Mouse (Mus musculus) lung, postnatal 0 days (tissue): ENCODE results near the gene Fggy. TPM values are rescaled to one million over a fixed set of nuclear protein-coding genes. Genes with fewer than 3 reads are reported as not detected.

Experiments
- ATAC-seq: fragments of 200-750 bp; cut with Nextera tagmentation; 2 replicates; pipeline ENCODE4 v1.8.0; 2017; ENCODE audit warnings: moderate library complexity
- DNase-seq: peaks from one replicate; pipeline ENCODE4 v3.0.0-alpha.2; 2016; ENCODE audit warnings: low spot score
- H3K27ac ChIP-seq: fragments of 300-500 bp; sonication (generic); 2 replicates; pipeline ENCODE4 v1.5.1; 2014; ENCODE audit warnings: antibody characterized with exemption, mild to moderate bottlenecking, low read length, mixed read lengths
- H3K27me3 ChIP-seq: fragments of 300-500 bp; sonication (generic); replicated peaks from 2 replicates; pipeline ENCODE4 v1.6.1; 2014; ENCODE audit warnings: low read length, mixed read lengths; ENCODE audit not compliant: insufficient read depth
- H3K36me3 ChIP-seq: fragments of 300-500 bp; sonication (generic); 2 replicates; pipeline ENCODE4 v1.6.1; 2014; ENCODE audit warnings: low read length, mixed read lengths; ENCODE audit not compliant: insufficient read depth
- H3K4me1 ChIP-seq: fragments of 300-500 bp; sonication (generic); 2 replicates; pipeline ENCODE4 v1.6.1; 2014; ENCODE audit warnings: antibody characterized with exemption, low read depth, low read length, mixed read lengths; ENCODE audit not compliant: insufficient read depth
- H3K4me2 ChIP-seq: fragments of 300-500 bp; sonication (generic); replicated peaks from 2 replicates; pipeline ENCODE4 v1.6.1; 2014; ENCODE audit warnings: low read depth, mild to moderate bottlenecking, low read length, moderate library complexity, mixed read lengths
- H3K4me3 ChIP-seq: fragments of 300-500 bp; sonication (generic); 2 replicates; pipeline ENCODE4 v1.5.1; 2014; ENCODE audit warnings: low read depth, low read length
- H3K9ac ChIP-seq: fragments of 300-500 bp; sonication (generic); replicated peaks from 2 replicates; pipeline ENCODE4 v1.6.1; 2014; ENCODE audit warnings: low read depth, mild to moderate bottlenecking
- H3K9me3 ChIP-seq: fragments of 300-500 bp; sonication (generic); 2 replicates; pipeline ENCODE4 v1.6.1; 2016; ENCODE audit warnings: low read length, mixed read lengths
- CTCF ChIP-seq: IDR thresholded peaks from 2 replicates; pipeline ENCODE4 v1.5.1; 2016; ENCODE audit warnings: antibody characterized with exemption, mild to moderate bottlenecking
- EP300 ChIP-seq: IDR thresholded peaks from 2 replicates; pipeline ENCODE4 v1.6.1; 2016; ENCODE audit warnings: antibody characterized with exemption, mild to moderate bottlenecking, control low read depth
- WGBS: fragments of 180-500 bp; shearing (Covaris S2); extraction: QIAGEN DNeasy Blood & Tissue Kit; methylation state at CpG from one replicate; pipeline ENCODE4 v1.1.7; 2014; 5-methylcytosine and 5-hydroxymethylcytosine counted together
- polyA plus RNA-seq: library from polyadenylated mRNA; unstranded; fragments of >200 nt; fragmentation: Nextera tagmentation; extraction: Ambion mirVana; gene quantifications from 2 replicates; pipeline ENCODE4 v1.2.1, GENCODE M21; 2015

Fggy gene
- polyA plus RNA-seq, 1 experiment from 2014 or later, result 6.2 TPM

DNA sequence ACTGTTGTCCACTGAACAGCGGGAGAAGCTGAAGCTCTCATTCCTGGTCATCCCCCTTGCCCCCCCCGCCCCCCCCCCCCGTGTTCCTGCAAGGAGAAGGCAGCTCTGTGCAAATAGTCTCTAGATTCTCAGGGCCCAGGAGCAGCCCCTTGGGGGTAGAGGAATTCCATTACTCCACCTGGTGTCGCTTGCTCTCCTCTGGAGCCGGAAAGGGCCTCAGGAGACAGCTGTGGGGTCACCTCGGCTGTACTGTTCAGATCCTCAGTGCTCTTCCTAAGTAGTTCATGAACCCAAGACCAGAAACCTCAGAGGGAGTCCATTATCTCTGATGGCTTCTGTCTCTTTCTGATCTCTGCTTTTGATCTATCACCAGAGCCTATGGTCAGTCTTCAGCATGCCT, 341.4 kb downstream of the Fggy start:
- H3K27ac ChIP-seq, result no peak overlapping the region
- H3K9ac ChIP-seq, result no peak overlapping the region
- H3K4me1 ChIP-seq, result peaks cover 19% of the 10 kb centered on the region; the same call in 1 of the 2 replicates
- no peaks in the 10 kb centered on the region for H3K36me3 ChIP-seq
- no peak overlapping the region for H3K4me3 ChIP-seq
- no peaks in the 10 kb centered on the region for H3K27me3 ChIP-seq
- H3K9me3 ChIP-seq, result no peaks in the 10 kb centered on the region
- TF ChIP-seq EP300 (no peak), CTCF (no peak)
- WGBS, result 32% methylated on average over 5 of the region's 6 CpGs
- DNase-seq (no peak), ATAC-seq (no peak)
- H3K4me2 ChIP-seq, result no peak overlapping the region

- Histone ChIP-seq H3K4me3 (no peak overlapping the region), H3K4me1 (peaks cover 19% of the 10 kb centered on the region; the same call in 1 of the 2 replicates), H3K9ac (no peak overlapping the region), H3K36me3 (no peaks in the 10 kb centered on the region), H3K27ac (no peak overlapping the region), H3K9me3 (no peaks in the 10 kb centered on the region), H3K27me3 (no peaks in the 10 kb centered on the region), H3K4me2 (no peak overlapping the region)
- no peak for ATAC-seq
- no peak for DNase-seq
- WGBS, result 56% methylated on average over 4 of the region's 4 CpGs
- TF ChIP-seq EP300, result no peak
These were observed 342.8 kb downstream of the Fggy start for GRCm38 (mm10) chr4:95899926-95900712.

GRCm38 (mm10) chr4:95900815-95901214, 343.5 kb downstream of the Fggy start:
- H3K4me1 ChIP-seq, result peaks cover 19% of the 10 kb centered on the region; the same call in 1 of the 2 replicates
- ATAC-seq (no peak), DNase-seq (no peak)
- no peak overlapping the region for H3K9ac ChIP-seq
- no peak for TF ChIP-seq CTCF
- TF ChIP-seq EP300, result no peak
- H3K36me3 ChIP-seq, result no peaks in the 10 kb centered on the region
- H3K27me3 ChIP-seq, result no peaks in the 10 kb centered on the region
- no peak overlapping the region for H3K4me2 ChIP-seq
- no peak overlapping the region for H3K27ac ChIP-seq
- no peaks in the 10 kb centered on the region for H3K9me3 ChIP-seq
- no peak overlapping the region for H3K4me3 ChIP-seq
- WGBS, result 24% methylated on average over 1 of the region's 1 CpGs

DNA sequence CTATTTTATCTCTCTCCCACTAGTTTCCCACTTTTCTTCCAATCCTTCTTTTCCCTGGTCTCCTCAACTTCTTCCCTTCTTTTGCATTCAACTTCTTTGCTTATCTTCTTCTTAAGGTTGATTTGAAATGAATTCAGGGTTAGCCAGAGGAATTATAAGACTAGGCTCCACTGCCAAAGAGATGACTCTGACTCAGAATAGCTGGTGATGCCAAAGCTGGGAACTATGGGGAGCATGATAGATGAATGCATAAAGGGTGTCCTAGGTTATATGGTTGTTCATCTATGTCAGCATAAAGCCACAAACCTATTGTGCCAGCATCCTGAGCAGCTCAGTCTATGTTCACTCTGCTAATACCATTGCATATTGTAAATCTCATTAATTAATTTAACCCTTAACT, 348.8 kb downstream of the Fggy start:
- no peak overlapping the region for H3K9ac ChIP-seq
- no peak overlapping the region for H3K4me2 ChIP-seq
- H3K9me3 ChIP-seq, result no peaks in the 10 kb centered on the region
- H3K4me3 ChIP-seq, result no peak overlapping the region
- H3K27me3 ChIP-seq, result no peaks in the 10 kb centered on the region
- no peak for TF ChIP-seq EP300
- no peak for TF ChIP-seq CTCF
- DNase-seq (no peak), ATAC-seq (no peak)
- no peaks in the 10 kb centered on the region for H3K4me1 ChIP-seq
- no peaks in the 10 kb centered on the region for H3K36me3 ChIP-seq
- no peak overlapping the region for H3K27ac ChIP-seq

DNA sequence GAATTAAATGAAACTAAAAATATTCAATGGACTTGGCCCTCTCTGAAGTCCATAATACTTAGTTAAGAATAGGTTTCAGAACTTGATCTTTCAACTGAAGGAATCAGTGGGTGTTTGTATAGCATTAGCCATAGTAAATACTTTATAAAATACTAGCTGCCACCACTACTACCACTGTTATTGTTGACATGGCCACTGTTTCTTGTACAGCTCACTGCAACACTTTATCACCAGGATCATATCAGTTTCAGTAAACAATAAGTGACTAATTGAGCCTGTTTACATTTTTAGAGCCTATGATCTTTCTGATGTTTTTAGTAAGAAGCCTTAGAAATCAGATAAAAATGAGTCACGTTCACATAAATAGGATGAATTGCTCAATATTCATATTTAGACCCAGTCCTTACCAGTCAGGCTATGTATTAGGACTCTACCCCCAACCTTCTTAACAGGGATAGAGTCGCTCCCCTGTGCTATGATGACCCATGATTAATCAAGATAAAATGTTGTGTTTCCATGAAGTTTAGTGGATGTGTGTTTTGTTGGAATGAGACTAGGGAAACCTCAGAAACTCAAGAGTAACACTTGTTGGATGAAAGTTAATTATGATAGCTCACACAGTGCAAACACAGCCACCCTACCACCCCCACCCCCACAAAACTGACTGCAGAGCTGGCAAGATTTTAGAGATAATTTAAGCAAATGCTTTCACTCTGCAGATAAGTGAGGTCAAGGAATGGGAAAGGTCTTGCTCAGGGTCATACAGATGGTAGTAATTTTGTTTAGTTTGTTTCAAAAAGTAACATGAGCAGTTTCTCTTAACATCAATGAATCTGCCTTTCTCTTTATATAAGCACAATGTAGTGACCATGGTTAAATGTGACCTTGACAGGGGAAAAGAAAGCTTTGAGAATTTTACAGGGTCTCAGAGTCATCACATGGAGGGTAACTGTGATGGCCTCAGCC, 352.7 kb downstream of the Fggy start:
- H3K9ac ChIP-seq, result no peak overlapping the region
- no peak overlapping the region for H3K4me3 ChIP-seq
- DNase-seq (peak; percentile 65), ATAC-seq (peak; percentile 58)
- H3K36me3 ChIP-seq, result no peaks in the 10 kb centered on the region
- H3K4me1 ChIP-seq, result no peaks in the 10 kb centered on the region
- H3K27me3 ChIP-seq, result no peaks in the 10 kb centered on the region
- no peak overlapping the region for H3K4me2 ChIP-seq
- TF ChIP-seq EP300 (peak; percentile 40; the same call in 1 of the 2 replicates), CTCF (no peak)
- no peak overlapping the region for H3K27ac ChIP-seq
- 39% methylated on average over 2 of the region's 2 CpGs for WGBS
- no peaks in the 10 kb centered on the region for H3K9me3 ChIP-seq

DNA sequence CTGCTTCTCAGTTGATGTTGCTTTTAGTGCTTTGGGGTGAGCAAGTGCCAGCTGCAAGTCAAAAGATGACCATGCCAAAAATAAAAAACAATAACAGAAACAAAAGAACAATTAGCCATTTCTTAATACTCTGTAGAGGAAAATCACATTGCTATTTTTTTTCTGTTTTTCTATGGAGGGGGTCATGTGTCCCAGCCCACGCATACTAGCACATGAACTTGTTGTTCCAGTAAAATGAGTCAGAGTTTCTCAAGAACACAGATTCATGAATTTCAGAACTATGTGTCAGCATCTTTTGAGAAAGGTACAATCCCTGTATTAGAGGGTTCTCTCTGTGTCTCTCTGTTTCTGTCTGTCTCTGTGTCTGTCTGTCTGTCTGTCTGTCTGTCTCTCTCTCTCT, 355.7 kb downstream of the Fggy start:
- Histone ChIP-seq H3K4me2 (no peak overlapping the region), H3K9me3 (no peaks in the 10 kb centered on the region), H3K27me3 (no peaks in the 10 kb centered on the region), H3K9ac (no peak overlapping the region), H3K4me1 (no peaks in the 10 kb centered on the region), H3K27ac (no peak overlapping the region), H3K36me3 (no peaks in the 10 kb centered on the region), H3K4me3 (no peak overlapping the region)
- WGBS, result 81% methylated on average over 1 of the region's 1 CpGs
- DNase-seq (peak; percentile 24), ATAC-seq (no peak)
- peak; percentile 66 for TF ChIP-seq EP300
- no peak for TF ChIP-seq CTCF
